Mouse (Mus musculus): Measurements from ENCODE around the gene Dnah3. TPM values are rescaled to one million over a fixed set of nuclear protein-coding genes. Genes with fewer than 3 reads are reported as not detected.

Gene Dnah3
- polyA plus RNA-seq (2012; rRNA removed), result not detected in 2 replicates

GRCm38 (mm10) chr7:120095180-120095579, at the start of gene Dnah3:
Gene Dnah3, minus strand, starts transcription at chr7:120095280.

GRCm38 (mm10) chr7:120102164-120102972, 7.3 kb upstream of the Dnah3 start, which contains the start of gene Tmem159:
Gene Tmem159, plus strand, starts transcription at chr7:120102353.

GRCm38 (mm10) chr7:119895639-119896512, 199.2 kb downstream of the Dnah3 start, which contains the start of the genes Lyrm1 and Dcun1d3:
Gene Lyrm1, plus strand, starts transcription at chr7:119895861.
Gene Dcun1d3, minus strand, starts transcription at chr7:119896298.

Other genes starting within 250 kb of the Dnah3 start
- 1.5 and 1.7 TPM in 2 replicates for gene Lyrm1, start 199.4 kb downstream of the Dnah3 start, polyA plus RNA-seq (2012; rRNA removed)
- 0.83 and 0.99 TPM in 2 replicates for gene Dcun1d3, start 199.0 kb downstream of the Dnah3 start, polyA plus RNA-seq (2012; rRNA removed)
- 0.85 and 0.86 TPM in 2 replicates for gene Tmem159, start 7.1 kb upstream of the Dnah3 start, polyA plus RNA-seq (2012; rRNA removed)
- gene Zp2, start 50.0 kb upstream of the Dnah3 start, polyA plus RNA-seq (2012; rRNA removed), result 0.03 TPM in 1 of 2 replicates, not detected in the other
- gene Anks4b, start 78.6 kb upstream of the Dnah3 start, polyA plus RNA-seq (2012; rRNA removed), result 3.8 and 3.9 TPM in 2 replicates
- gene Crym, start 106.8 kb upstream of the Dnah3 start, polyA plus RNA-seq (2012; rRNA removed), result 0.05 and 0.28 TPM in 2 replicates
- 0.02 and 0.10 TPM in 2 replicates for gene Abca14, start 108.7 kb upstream of the Dnah3 start, polyA plus RNA-seq (2012; rRNA removed)
- gene Abca15, start 233.4 kb upstream of the Dnah3 start, polyA plus RNA-seq (2012; rRNA removed), result not detected in 2 replicates

All from liver, embryonic 14 days (tissue).